Comparison of ENCODE assay signal across 7 mouse cellular contexts in the genomic region with DNA sequence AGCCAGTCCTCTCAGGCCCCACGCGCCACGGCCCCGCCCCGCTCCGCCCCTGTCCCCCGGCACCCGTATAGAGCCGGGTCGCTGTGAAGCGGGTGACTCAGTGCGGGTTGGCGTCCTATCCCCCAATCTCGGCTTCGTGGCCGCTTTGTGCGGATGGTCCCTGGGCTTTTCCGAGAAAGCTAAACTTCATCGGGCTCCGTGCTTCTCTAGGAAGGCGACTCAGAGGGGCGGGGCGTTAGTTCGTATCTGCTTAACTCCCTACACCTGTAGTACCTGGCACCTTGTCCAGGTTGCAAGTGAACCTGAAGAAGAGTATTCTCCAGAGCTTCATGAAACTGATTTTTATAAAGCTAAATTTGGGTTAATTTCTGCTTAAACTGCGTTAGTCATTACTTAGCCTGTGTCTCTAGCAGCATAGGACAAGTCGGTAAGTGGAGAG. TPM values are rescaled to one million over a fixed set of nuclear protein-coding genes. Genes with fewer than 3 reads are reported as not detected.
A peak's percentile ranks its signal among the peaks of the same experiment; 100 is the strongest.
DNase-seq lines count a peak whose midpoint lies in the region; ATAC-seq lines count a peak whose summit lies in the region.

No protein-coding gene starts in this region.

- no peak overlapping the region for H3K9ac ChIP-seq in forebrain, embryonic 11.5 days (ENCODE audit: low read length)
- peak overlapping the region; percentile 36 for H3K9ac ChIP-seq in limb, embryonic 13.5 days
- no peak overlapping the region for H3K9ac ChIP-seq in stomach, embryonic 14.5 days (replicated peaks; ENCODE audit: low read depth, low read length)

- no peak overlapping the region for H3K27ac ChIP-seq in forebrain, embryonic 11.5 days (ENCODE audit: low read depth, low read length)
- no peak overlapping the region for H3K27ac ChIP-seq in limb, embryonic 13.5 days
- H3K27ac ChIP-seq in stomach, embryonic 14.5 days (ENCODE audit: low read length), result peak overlapping the region; percentile 44; the same call in 1 of the 2 replicates

- H3K27me3 ChIP-seq in megakaryocyte, embryonic 14.5 days (replicated peaks), result peaks cover 21% of the 10 kb centered on the region
- no peaks in the 10 kb centered on the region for H3K27me3 ChIP-seq in forebrain, embryonic 11.5 days (ENCODE audit: control insufficient read depth, insufficient read depth, low read length)
- H3K27me3 ChIP-seq in limb, embryonic 13.5 days, result no peaks in the 10 kb centered on the region
- H3K27me3 ChIP-seq in stomach, embryonic 14.5 days (ENCODE audit: control insufficient read depth, insufficient read depth, low read length), result no peaks in the 10 kb centered on the region

- H3K4me1 ChIP-seq in megakaryocyte, embryonic 14.5 days, result peaks cover 14% of the 10 kb centered on the region
- peaks cover 12% of the 10 kb centered on the region; the same call in 1 of the 2 replicates for H3K4me1 ChIP-seq in forebrain, embryonic 11.5 days (replicated peaks; ENCODE audit: control insufficient read depth, insufficient read depth, low read length)
- H3K4me1 ChIP-seq in limb, embryonic 13.5 days, result peaks cover 32% of the 10 kb centered on the region
- H3K4me1 ChIP-seq in stomach, embryonic 14.5 days (ENCODE audit: control insufficient read depth, insufficient read depth, low read length), result peaks cover 15% of the 10 kb centered on the region

- peak overlapping the region; percentile 75 for H3K4me2 ChIP-seq in forebrain, embryonic 11.5 days (ENCODE audit: low read depth, low read length, severe bottlenecking)
- H3K4me2 ChIP-seq in limb, embryonic 13.5 days (replicated peaks), result peak overlapping the region; percentile 74
- H3K4me2 ChIP-seq in stomach, embryonic 14.5 days (replicated peaks; ENCODE audit: low read depth, low read length), result peak overlapping the region; percentile 48

- peaks cover 3% of the 10 kb centered on the region for H3K36me3 ChIP-seq in megakaryocyte, embryonic 14.5 days (replicated peaks; ENCODE audit: low read length)
- H3K36me3 ChIP-seq in forebrain, embryonic 11.5 days (ENCODE audit: control insufficient read depth, insufficient read depth, low read length), result no peaks in the 10 kb centered on the region; the same call in 1 of the 2 replicates
- peaks cover 8% of the 10 kb centered on the region for H3K36me3 ChIP-seq in limb, embryonic 13.5 days
- 0 out of 2 replicates have a peak, but pooled peaks cover 3% of the 10 kb centered on the region for H3K36me3 ChIP-seq in stomach, embryonic 14.5 days (ENCODE audit: control insufficient read depth, insufficient read depth, low read length)

- H3K9me3 ChIP-seq in megakaryocyte, embryonic 14.5 days, result no peaks in the 10 kb centered on the region
- no peaks in the 10 kb centered on the region for H3K9me3 ChIP-seq in forebrain, embryonic 11.5 days (ENCODE audit: control insufficient read depth, low read length)
- no peaks in the 10 kb centered on the region for H3K9me3 ChIP-seq in limb, embryonic 13.5 days
- H3K9me3 ChIP-seq in stomach, embryonic 14.5 days (ENCODE audit: control insufficient read depth, low read depth, low read length), result no peaks in the 10 kb centered on the region

- WGBS in forebrain, embryonic 11.5 days, result 2% methylated on average over 26 of the region's 26 CpGs
- WGBS in limb, embryonic 13.5 days, result 2% methylated on average over 26 of the region's 26 CpGs
- WGBS in stomach, embryonic 14.5 days, result 3% methylated on average over 26 of the region's 26 CpGs

- no peak for ATAC-seq in megakaryocyte, adult 5-6 weeks (ENCODE audit: poor library complexity, severe bottlenecking)
- ATAC-seq in forebrain, embryonic 11.5 days (replicated peaks; ENCODE audit: low FRiP score), result peak; percentile 98; the same call in 1 of the 2 replicates
- no peak for ATAC-seq in limb, embryonic 13.5 days (ENCODE audit: low FRiP score, low read depth)
- ATAC-seq in stomach, embryonic 14.5 days (ENCODE audit: insufficient number of reproducible peaks, insufficient read depth, low FRiP score, low read depth), result no peak

- no peak for DNase-seq in forebrain, embryonic 11.5 days (ENCODE audit: low spot score)
- DNase-seq in spleen, adult 12 weeks (ENCODE audit: low spot score), result no peak
- DNase-seq in thymus, postnatal 25 days, result no peak

- H3K4me3 ChIP-seq in megakaryocyte, embryonic 14.5 days (replicated peaks), result peak overlapping the region; percentile 95
- peak overlapping the region; percentile 88 for H3K4me3 ChIP-seq in forebrain, embryonic 11.5 days (ENCODE audit: low read depth, low read length)
- peak overlapping the region; percentile 94 for H3K4me3 ChIP-seq in limb, embryonic 13.5 days
- H3K4me3 ChIP-seq in stomach, embryonic 14.5 days (ENCODE audit: low read depth, low read length), result peak overlapping the region; percentile 92

RNA-seq across cellular contexts. Expression of gene Ankrd50, which starts 0.5 kb away (rescaled TPM):
- 1.1 and 1.2 TPM in 2 replicates for polyA plus RNA-seq in megakaryocyte, embryonic 14.5 days (2012; ENCODE audit: insufficient read depth, low replicate concordance)
- 5.9 and 7.1 TPM in 2 replicates for total RNA-seq in megakaryocyte, adult 5-6 weeks (2015)
- 7.4 and 9.1 TPM in 2 replicates for total RNA-seq in megakaryocyte, adult 5-6 weeks (2017)
- 27.0 and 30.0 TPM in 2 replicates for polyA plus RNA-seq in forebrain, embryonic 11.5 days (2014; fragmentation: Nextera tagmentation; extraction: Ambion mirVana)
- polyA plus RNA-seq in limb, embryonic 13.5 days (2015; fragmentation: Nextera tagmentation; extraction: Ambion mirVana), result 18.8 and 23.5 TPM in 2 replicates
- polyA plus RNA-seq in stomach, embryonic 14.5 days (2014; fragmentation: Nextera tagmentation; extraction: Ambion mirVana), result 24.2 and 26.6 TPM in 2 replicates
